Mouse (Mus musculus) embryonic stem cell, embryonic (primary cell): ENCODE data around the gene Agps.

Experiments
- CTCF ChIA-PET, 4 experiments: fragments of 300-600 bp in 2 of 4; fragments of 350-600 bp in 2 of 4; sonication (Branson Sonifier 250); formaldehyde crosslinking; loops; one replicate each; lab custom pipeline; 2022; ENCODE audit warnings: inconsistent platforms in 2 of 4; lab: Charles Lee
- POLR2A ChIA-PET, 4 experiments: fragments of 300-600 bp in 2 of 4; fragments of 350-600 bp in 2 of 4; sonication (Branson Sonifier 250); formaldehyde crosslinking; loops; one replicate each; lab custom pipeline; 2022; ENCODE audit warnings: antibody characterized with exemption in 4 of 4, inconsistent platforms in 1 of 4; lab: Charles Lee

Gene Agps

GRCm38 (mm10) chr2:75821971-75822751 lies 9.8 kb upstream of the Agps start:
- POLR2A ChIA-PET = interaction anchor here in 1 of 4 experiments (1.7 kb wide), 1 partner anchor 10 kb away, joined by 4 read pairs; the partner anchor contains the start of gene Agps

GRCm38 (mm10) chr2:75823736-75824135 lies 8.2 kb upstream of the Agps start:
- ChIA-PET CTCF (interaction anchor here in 2 of 4 experiments (0.6 to 0.7 kb wide), 2 partner anchors 141 to 371 kb away, joined by 3 to 4 read pairs; no protein-coding TSS in a partner anchor), POLR2A (interaction anchor here in 3 of 4 experiments (0.5 to 1.0 kb wide), 6 partner anchors 8 to 56 kb away, joined by 3 to 11 read pairs (median 4); partner anchors contain the start of gene Agps (in 2 of the 3))

More at GRCm38 (mm10) chr2:75821971-75822751, 9.8 kb upstream of the Agps start:
- CTCF ChIA-PET = no interaction called here

- POLR2A ChIA-PET = interaction anchor here in 3 of 4 experiments (0.5 to 1.0 kb wide), 5 partner anchors 8 to 216 kb away, joined by 3 to 4 read pairs (median 3); partner anchors contain the start of gene Agps (in 2 of the 3)
- CTCF ChIA-PET = interaction anchor here in 1 of 4 experiments (0.7 kb wide), 1 partner anchor 370 kb away, joined by 3 read pairs; no protein-coding TSS in a partner anchor
These were observed 7.8 kb upstream of the Agps start for GRCm38 (mm10) chr2:75824144-75824543.

- ChIA-PET CTCF (no interaction called here), POLR2A (interaction anchor here in 2 of 4 experiments (0.5 to 0.7 kb wide), 2 partner anchors 216 to 805 kb away, joined by 3 read pairs; no protein-coding TSS in a partner anchor)
These were observed 7.1 kb upstream of the Agps start for GRCm38 (mm10) chr2:75824846-75825245.

- ChIA-PET CTCF (no interaction called here), POLR2A (no interaction called here)
These were observed 6.4 kb upstream of the Agps start for GRCm38 (mm10) chr2:75825603-75826002.

- CTCF ChIA-PET = no interaction called here
These were observed 2.9 kb upstream of the Agps start for GRCm38 (mm10) chr2:75828931-75829610.

GRCm38 (mm10) chr2:75830233-75830632 lies 1.7 kb upstream of the Agps start:
- POLR2A ChIA-PET = interaction anchor here in 2 of 4 experiments (0.7 to 6.5 kb wide), 5 partner anchors 11 to 159 kb away, joined by 3 to 51 read pairs (median 4); partner anchors contain the start of gene Nfe2l2 (in 1 of the 2)
- CTCF ChIA-PET = no interaction called here

More at GRCm38 (mm10) chr2:75828931-75829610, 2.9 kb upstream of the Agps start:
- POLR2A ChIA-PET = interaction anchor here in 2 of 4 experiments (0.6 to 6.5 kb wide), 5 partner anchors 13 to 154 kb away, joined by 3 to 51 read pairs (median 3); partner anchors contain the start of gene Nfe2l2 (in 1 of the 2)

- CTCF ChIA-PET = interaction anchor here in 2 of 4 experiments (0.8 to 0.9 kb wide), 2 partner anchors 10 to 14 kb away, joined by 3 read pairs; no protein-coding TSS in a partner anchor
- POLR2A ChIA-PET = interaction anchor here in 3 of 4 experiments (0.6 to 6.5 kb wide), 59 partner anchors 9 to 231 kb away, joined by 3 to 51 read pairs (median 4); partner anchors contain the start of genes Nfe2l2 (in 2 of the 3) and Hnrnpa3 (in 1 of the 3)
These were observed 804 bp downstream of the Agps start for GRCm38 (mm10) chr2:75832781-75833180.

GRCm38 (mm10) chr2:75834492-75834891 lies 2.5 kb downstream of the Agps start:
- CTCF ChIA-PET = no interaction called here
- POLR2A ChIA-PET = interaction anchor here in 2 of 4 experiments (0.6 to 6.5 kb wide), 4 partner anchors 13 to 158 kb away, joined by 3 to 51 read pairs (median 4); no protein-coding TSS in a partner anchor

GRCm38 (mm10) chr2:75842302-75842701 lies 10.3 kb downstream of the Agps start:
- ChIA-PET CTCF (interaction anchor here in 1 of 4 experiments (1.0 kb wide), 1 partner anchor 10 kb away, joined by 3 read pairs; no protein-coding TSS in a partner anchor), POLR2A (interaction anchor here in 2 of 4 experiments (0.9 to 3.6 kb wide), 6 partner anchors 8 to 19 kb away, joined by 3 to 19 read pairs (median 6); partner anchors contain the start of gene Agps (in 2 of the 2))

- ChIA-PET CTCF (interaction anchor here in 2 of 4 experiments (0.9 to 2.1 kb wide), 3 partner anchors 11 to 61 kb away, joined by 3 to 5 read pairs (median 3); no protein-coding TSS in a partner anchor), POLR2A (interaction anchor here in 3 of 4 experiments (0.9 to 5.4 kb wide), 14 partner anchors 8 to 165 kb away, joined by 3 to 51 read pairs (median 4); partner anchors contain the start of genes Agps (in 2 of the 3), Nfe2l2 (in 1 of the 3) and Ttc30a1 (in 1 of the 3))
These were observed 15.7 kb downstream of the Agps start for GRCm38 (mm10) chr2:75847708-75848107.

GRCm38 (mm10) chr2:75852483-75852882 lies 20.5 kb downstream of the Agps start:
- ChIA-PET POLR2A (interaction anchor here in 2 of 4 experiments (0.8 to 2.5 kb wide), 3 partner anchors 15 to 20 kb away, joined by 3 to 9 read pairs (median 8); partner anchors contain the start of gene Agps (in 2 of the 2)), CTCF (interaction anchor here in 1 of 4 experiments (0.7 kb wide), 1 partner anchor 169 kb away, joined by 4 read pairs; no protein-coding TSS in a partner anchor)

- ChIA-PET POLR2A (interaction anchor here in 1 of 4 experiments (0.8 to 2.5 kb wide), 3 partner anchors 9 to 17 kb away, joined by 3 to 9 read pairs (median 3); no protein-coding TSS in a partner anchor), CTCF (no interaction called here)
These were observed 22.2 kb downstream of the Agps start for GRCm38 (mm10) chr2:75854136-75854535.

- ChIA-PET CTCF (interaction anchor here (0.6 to 1.5 kb wide), 5 partner anchors 102 to 228 kb away, joined by 3 to 6 read pairs (median 4); no protein-coding TSS in a partner anchor), POLR2A (interaction anchor here (0.5 to 4.4 kb wide), 26 partner anchors 8 to 227 kb away, joined by 3 to 23 read pairs (median 4); partner anchors contain the start of genes Agps (in 2 of the 4), Hnrnpa3 (in 1 of the 4) and Nfe2l2 (in 1 of the 4))
These were observed 29.1 kb downstream of the Agps start for GRCm38 (mm10) chr2:75861115-75861514.

GRCm38 (mm10) chr2:75869604-75870003 lies 37.6 kb downstream of the Agps start:
- ChIA-PET CTCF (interaction anchor here in 1 of 4 experiments (0.9 to 1.1 kb wide), 2 partner anchors 10 to 245 kb away, joined by 3 to 5 read pairs; no protein-coding TSS in a partner anchor), POLR2A (interaction anchor here in 3 of 4 experiments (0.7 to 2.7 kb wide), 18 partner anchors 8 to 236 kb away, joined by 3 to 12 read pairs (median 4); partner anchors contain the start of genes Nfe2l2 (in 3 of the 3), Agps (in 2 of the 3) and Hnrnpa3 (in 1 of the 3))

GRCm38 (mm10) chr2:75874008-75874559 lies 42.1 kb downstream of the Agps start:
- CTCF ChIA-PET = interaction anchor here in 3 of 4 experiments (0.5 to 1.4 kb wide), 12 partner anchors 11 to 602 kb away, joined by 3 to 6 read pairs (median 4); no protein-coding TSS in a partner anchor

More at GRCm38 (mm10) chr2:75874008-75874559, 42.1 kb downstream of the Agps start:
- POLR2A ChIA-PET = interaction anchor here (0.5 to 3.4 kb wide), 62 partner anchors 10 to 769 kb away, joined by 3 to 30 read pairs (median 4); partner anchors contain the start of genes Agps (in 3 of the 4), Nfe2l2 (in 3 of the 4), Hnrnpa3 (in 2 of the 4) and Ttc30a1 (in 1 of the 4)
